Mouse (Mus musculus) thymus, adult 2 months (tissue): Measurements from ENCODE around the gene Sptbn1.

Experiments used
- CTCF ChIP-seq: fragments of 200-500 bp; IDR thresholded peaks from 2 replicates; pipeline ENCODE4 v1.5.1; 2012; ENCODE audit warnings: mild to moderate bottlenecking, control low read depth, low read length, moderate library complexity, borderline replicate concordance; ENCODE audit not compliant: control insufficient read depth, poor library complexity, insufficient read depth; ENCODE audit errors: extremely low read depth
- POLR2A ChIP-seq: fragments of 200-500 bp; IDR thresholded peaks from 2 replicates; pipeline ENCODE4 v1.6.1; 2012; ENCODE audit warnings: mild to moderate bottlenecking, low read length, control low read depth, moderate library complexity; ENCODE audit not compliant: control insufficient read depth, poor library complexity, insufficient read depth; ENCODE audit errors: extremely low read depth

- TF ChIP-seq POLR2A (no peak), CTCF (no peak)
Measured at GRCm38 (mm10) chr11:30249452-30250016, 18.4 kb downstream of the Sptbn1 start.
